Mouse (Mus musculus): ENCODE measurements around the gene Creb5. TPM values are rescaled to one million over a fixed set of nuclear protein-coding genes. Genes with fewer than 3 reads are reported as not detected.

The Creb5 gene
- total and polyA plus RNA-seq, 2 experiments from 2014 or later: 3.1 to 4.4 TPM

GRCm38 (mm10) chr6:53545989-53546388 lies 258.9 kb downstream of the Creb5 start:
- Histone ChIP-seq H3K4me1 (ENCODE audit: insufficient read depth, low read length) (peaks cover 5% of the 10 kb centered on the region), H3K36me3 (ENCODE audit: insufficient read depth, low read length) (no peaks in the 10 kb centered on the region), H3K4me3 (ENCODE audit: low read length) (no peak overlapping the region), H3K27me3 (ENCODE audit: insufficient read depth, low read length) (no peaks in the 10 kb centered on the region), H3K9me3 (ENCODE audit: low read length) (no peaks in the 10 kb centered on the region), H3K9ac (replicated peaks; ENCODE audit: low read length) (no peak overlapping the region), H3K27ac (no peak overlapping the region), H3K4me2 (ENCODE audit: low read depth, low read length) (no peak overlapping the region)
- WGBS: 28% methylated on average over 5 of the region's 5 CpGs
- DNase-seq (ENCODE audit: low spot score) (peak; percentile 14), ATAC-seq (no peak)
- TF ChIP-seq CTCF (IDR thresholded peaks at IDR 0.05; ENCODE audit: low read depth): no peak

GRCm38 (mm10) chr6:53548236-53548635 lies 261.2 kb downstream of the Creb5 start:
- Histone ChIP-seq H3K4me1 (ENCODE audit: insufficient read depth, low read length) (peaks cover 5% of the 10 kb centered on the region), H3K27ac (no peak overlapping the region), H3K4me3 (ENCODE audit: low read length) (no peak overlapping the region), H3K9ac (replicated peaks; ENCODE audit: low read length) (no peak overlapping the region), H3K9me3 (ENCODE audit: low read length) (no peaks in the 10 kb centered on the region), H3K36me3 (ENCODE audit: insufficient read depth, low read length) (no peaks in the 10 kb centered on the region), H3K4me2 (ENCODE audit: low read depth, low read length) (no peak overlapping the region), H3K27me3 (ENCODE audit: insufficient read depth, low read length) (no peaks in the 10 kb centered on the region)
- TF ChIP-seq CTCF (IDR thresholded peaks at IDR 0.05; ENCODE audit: low read depth): no peak
- no peak for ATAC-seq
- no peak for DNase-seq (ENCODE audit: low spot score)
- 84% methylated on average over 6 of the region's 6 CpGs for WGBS

- no peak for TF ChIP-seq CTCF (IDR thresholded peaks at IDR 0.05; ENCODE audit: low read depth)
- Histone ChIP-seq H3K27ac (no peak overlapping the region), H3K9ac (replicated peaks; ENCODE audit: low read length) (no peak overlapping the region), H3K9me3 (ENCODE audit: low read length) (no peaks in the 10 kb centered on the region), H3K4me1 (ENCODE audit: insufficient read depth, low read length) (peaks cover 5% of the 10 kb centered on the region), H3K4me2 (ENCODE audit: low read depth, low read length) (no peak overlapping the region), H3K4me3 (ENCODE audit: low read length) (no peak overlapping the region), H3K36me3 (ENCODE audit: insufficient read depth, low read length) (no peaks in the 10 kb centered on the region), H3K27me3 (ENCODE audit: insufficient read depth, low read length) (no peaks in the 10 kb centered on the region)
- 50% methylated on average over 6 of the region's 6 CpGs for WGBS
- ATAC-seq (no peak), DNase-seq (ENCODE audit: low spot score) (no peak)
Observed at GRCm38 (mm10) chr6:53549409-53549808, 262.3 kb downstream of the Creb5 start.

- no peaks in the 10 kb centered on the region for H3K36me3 ChIP-seq (ENCODE audit: insufficient read depth, low read length)
- no peak for DNase-seq (ENCODE audit: low spot score)
- no peak overlapping the region for H3K27ac ChIP-seq
- H3K4me2 ChIP-seq (ENCODE audit: low read depth, low read length): no peak overlapping the region
- H3K9ac ChIP-seq (replicated peaks; ENCODE audit: low read length): no peak overlapping the region
- WGBS: 17% methylated on average over 6 of the region's 6 CpGs
- no peak for TF ChIP-seq CTCF (IDR thresholded peaks at IDR 0.05; ENCODE audit: low read depth)
- H3K4me3 ChIP-seq (ENCODE audit: low read length): no peak overlapping the region
- no peaks in the 10 kb centered on the region for H3K4me1 ChIP-seq (ENCODE audit: insufficient read depth, low read length)
- ATAC-seq: no peak
- no peaks in the 10 kb centered on the region for H3K9me3 ChIP-seq (ENCODE audit: low read length)
- no peaks in the 10 kb centered on the region for H3K27me3 ChIP-seq (ENCODE audit: insufficient read depth, low read length)
Observed at GRCm38 (mm10) chr6:53556050-53556449, 269.0 kb downstream of the Creb5 start.

GRCm38 (mm10) chr6:53560928-53561327 lies 273.9 kb downstream of the Creb5 start:
- no peak for ATAC-seq
- H3K36me3 ChIP-seq (ENCODE audit: insufficient read depth, low read length): no peaks in the 10 kb centered on the region
- WGBS: 48% methylated on average over 5 of the region's 5 CpGs
- H3K9me3 ChIP-seq (ENCODE audit: low read length): no peaks in the 10 kb centered on the region
- no peak overlapping the region for H3K9ac ChIP-seq (replicated peaks; ENCODE audit: low read length)
- no peaks in the 10 kb centered on the region for H3K4me1 ChIP-seq (ENCODE audit: insufficient read depth, low read length)
- no peak overlapping the region for H3K27ac ChIP-seq
- no peak overlapping the region for H3K4me2 ChIP-seq (ENCODE audit: low read depth, low read length)
- no peak for DNase-seq (ENCODE audit: low spot score)
- H3K27me3 ChIP-seq (ENCODE audit: insufficient read depth, low read length): no peaks in the 10 kb centered on the region
- TF ChIP-seq CTCF (IDR thresholded peaks at IDR 0.05; ENCODE audit: low read depth): no peak
- no peak overlapping the region for H3K4me3 ChIP-seq (ENCODE audit: low read length)

GRCm38 (mm10) chr6:53562586-53562985 lies 275.5 kb downstream of the Creb5 start:
- Histone ChIP-seq H3K27ac (no peak overlapping the region), H3K4me3 (ENCODE audit: low read length) (no peak overlapping the region), H3K9me3 (ENCODE audit: low read length) (no peaks in the 10 kb centered on the region), H3K27me3 (ENCODE audit: insufficient read depth, low read length) (no peaks in the 10 kb centered on the region), H3K9ac (replicated peaks; ENCODE audit: low read length) (no peak overlapping the region), H3K36me3 (ENCODE audit: insufficient read depth, low read length) (no peaks in the 10 kb centered on the region), H3K4me1 (ENCODE audit: insufficient read depth, low read length) (no peaks in the 10 kb centered on the region), H3K4me2 (ENCODE audit: low read depth, low read length) (no peak overlapping the region)
- DNase-seq (ENCODE audit: low spot score) (no peak), ATAC-seq (no peak)
- WGBS: 55% methylated on average over 7 of the region's 7 CpGs
- TF ChIP-seq CTCF (IDR thresholded peaks at IDR 0.05; ENCODE audit: low read depth): no peak

- H3K27ac ChIP-seq: no peak overlapping the region
- no peaks in the 10 kb centered on the region for H3K4me1 ChIP-seq (ENCODE audit: insufficient read depth, low read length)
- H3K36me3 ChIP-seq (ENCODE audit: insufficient read depth, low read length): no peaks in the 10 kb centered on the region
- H3K9me3 ChIP-seq (ENCODE audit: low read length): no peaks in the 10 kb centered on the region
- no peaks in the 10 kb centered on the region for H3K27me3 ChIP-seq (ENCODE audit: insufficient read depth, low read length)
- ATAC-seq: no peak
- no peak overlapping the region for H3K9ac ChIP-seq (replicated peaks; ENCODE audit: low read length)
- no peak overlapping the region for H3K4me3 ChIP-seq (ENCODE audit: low read length)
- no peak for TF ChIP-seq CTCF (IDR thresholded peaks at IDR 0.05; ENCODE audit: low read depth)
- WGBS: 77% methylated on average over 16 of the region's 16 CpGs
- DNase-seq (ENCODE audit: low spot score): no peak
- H3K4me2 ChIP-seq (ENCODE audit: low read depth, low read length): no peak overlapping the region
Observed at GRCm38 (mm10) chr6:53563546-53564185, 276.6 kb downstream of the Creb5 start.

All from hindbrain, postnatal 0 days (tissue).